Mouse (Mus musculus) heart, embryonic 16.5 days (tissue): ENCODE results near the gene Slc26a9. TPM values are rescaled to one million over a fixed set of nuclear protein-coding genes. Genes with fewer than 3 reads are reported as not detected.

Source experiments
- ATAC-seq: fragments of 200-750 bp; cut with Nextera tagmentation; replicated peaks from 2 replicates; pipeline ENCODE4 v1.8.0; 2017; ENCODE audit warnings: moderate number of reproducible peaks; ENCODE audit not compliant: insufficient read depth, low FRiP score; ENCODE audit errors: extremely low read depth
- H3K27ac ChIP-seq: fragments of 300-500 bp; sonication (generic); 2 replicates; pipeline ENCODE4 v1.5.1; 2014; ENCODE audit warnings: mild to moderate bottlenecking, low read length, control low read depth, moderate library complexity
- H3K27me3 ChIP-seq: fragments of 300-500 bp; sonication (generic); 2 replicates; pipeline ENCODE4 v1.6.1; 2014; ENCODE audit warnings: low read length, mixed read lengths; ENCODE audit not compliant: control insufficient read depth, insufficient read depth
- H3K36me3 ChIP-seq: fragments of 300-500 bp; sonication (generic); 2 replicates; pipeline ENCODE4 v1.6.1; 2014; ENCODE audit not compliant: control insufficient read depth, insufficient read depth
- H3K4me1 ChIP-seq: fragments of 300-500 bp; sonication (generic); 2 replicates; pipeline ENCODE4 v1.6.1; 2014; ENCODE audit warnings: low read length, mixed read lengths; ENCODE audit not compliant: control insufficient read depth, insufficient read depth
- H3K4me2 ChIP-seq: fragments of 300-500 bp; sonication (generic); 2 replicates; pipeline ENCODE4 v1.6.1; 2014; ENCODE audit warnings: low read depth, mild to moderate bottlenecking, control low read depth, low read length
- H3K4me3 ChIP-seq: fragments of 300-500 bp; sonication (generic); 2 replicates; pipeline ENCODE4 v1.5.1; 2014; ENCODE audit warnings: mild to moderate bottlenecking, control low read depth, low read length
- H3K9ac ChIP-seq: fragments of 300-500 bp; sonication (generic); 2 replicates; pipeline ENCODE4 v1.6.1; 2014; ENCODE audit warnings: low read length, control low read depth
- H3K9me3 ChIP-seq: fragments of 300-500 bp; sonication (generic); replicated peaks from 2 replicates; pipeline ENCODE4 v1.6.1; 2016; ENCODE audit warnings: low read length; ENCODE audit not compliant: control insufficient read depth
- WGBS: fragments of 180-500 bp; shearing (Covaris S2); extraction: QIAGEN DNeasy Blood & Tissue Kit; methylation state at CpG from one replicate; pipeline ENCODE4 v1.1.7; 2014; 5-methylcytosine and 5-hydroxymethylcytosine counted together
- polyA plus RNA-seq: library from polyadenylated mRNA; unstranded; fragments of >200 nt; fragmentation: Nextera tagmentation; extraction: Ambion mirVana; gene quantifications from 2 replicates; pipeline ENCODE4 v1.2.1, GENCODE M21; 2015

The Slc26a9 gene
- 0.07 and 0.80 TPM in 2 replicates for polyA plus RNA-seq

GRCm38 (mm10) chr1:131743868-131744464 lies at the start of gene Slc26a9:
Gene Slc26a9, plus strand, starts transcription at chr1:131744022.
- Histone ChIP-seq H3K4me2 (no peak within 1 kb of the TSS), H3K9me3 (no peaks in the 10 kb centered on the region), H3K27ac (no peak within 1 kb of the TSS), H3K36me3 (no peaks in the 10 kb centered on the region), H3K4me3 (no peak within 1 kb of the TSS), H3K27me3 (no peaks in the 10 kb centered on the region), H3K9ac (no peak within 1 kb of the TSS), H3K4me1 (no peaks in the 10 kb centered on the region)
- WGBS = 57% methylated on average over 10 of the region's 10 CpGs
- ATAC-seq = no peak

- no peak overlapping the region for H3K27ac ChIP-seq
- no peak for ATAC-seq
- no peaks in the 10 kb centered on the region for H3K9me3 ChIP-seq
- H3K9ac ChIP-seq = no peak overlapping the region
- H3K36me3 ChIP-seq = no peaks in the 10 kb centered on the region
- no peak overlapping the region for H3K4me3 ChIP-seq
- WGBS = 74% methylated on average over 2 of the region's 2 CpGs
- H3K27me3 ChIP-seq = no peaks in the 10 kb centered on the region
- peaks cover 11% of the 10 kb centered on the region; the same call in 1 of the 2 replicates for H3K4me1 ChIP-seq
- H3K4me2 ChIP-seq = no peak overlapping the region
Observed at GRCm38 (mm10) chr1:131695308-131695707, 48.5 kb upstream of the Slc26a9 start.

GRCm38 (mm10) chr1:131696325-131696724 lies 47.5 kb upstream of the Slc26a9 start:
- no peak overlapping the region for H3K27ac ChIP-seq

GRCm38 (mm10) chr1:131698770-131699169 lies 45.1 kb upstream of the Slc26a9 start:
- Histone ChIP-seq H3K27ac (no peak overlapping the region), H3K27me3 (no peaks in the 10 kb centered on the region), H3K4me1 (peaks cover 9% of the 10 kb centered on the region; the same call in 1 of the 2 replicates), H3K4me3 (no peak overlapping the region), H3K9ac (no peak overlapping the region), H3K36me3 (no peaks in the 10 kb centered on the region), H3K4me2 (no peak overlapping the region), H3K9me3 (no peaks in the 10 kb centered on the region)
- 93% methylated on average over 3 of the region's 3 CpGs for WGBS
- ATAC-seq = no peak

More at GRCm38 (mm10) chr1:131696325-131696724, 47.5 kb upstream of the Slc26a9 start:
- no peak for ATAC-seq
- no peak overlapping the region for H3K9ac ChIP-seq
- no peaks in the 10 kb centered on the region for H3K27me3 ChIP-seq
- no peak overlapping the region for H3K4me2 ChIP-seq
- H3K36me3 ChIP-seq = no peaks in the 10 kb centered on the region
- H3K4me1 ChIP-seq = 0 out of 2 replicates have a peak, but pooled peaks cover 4% of the 10 kb centered on the region
- WGBS = 33% methylated on average over 4 of the region's 4 CpGs
- H3K4me3 ChIP-seq = no peak overlapping the region
- no peaks in the 10 kb centered on the region for H3K9me3 ChIP-seq

- Histone ChIP-seq H3K4me2 (no peak overlapping the region), H3K9ac (no peak overlapping the region), H3K36me3 (no peaks in the 10 kb centered on the region), H3K27ac (no peak overlapping the region), H3K27me3 (no peaks in the 10 kb centered on the region), H3K4me3 (no peak overlapping the region), H3K4me1 (peaks cover 9% of the 10 kb centered on the region; the same call in 1 of the 2 replicates), H3K9me3 (no peaks in the 10 kb centered on the region)
- ATAC-seq = no peak
- WGBS = 62% methylated on average over 4 of the region's 4 CpGs
Observed at GRCm38 (mm10) chr1:131699642-131700041, 44.2 kb upstream of the Slc26a9 start.

- WGBS = 69% methylated on average over 5 of the region's 5 CpGs
- H3K4me1 ChIP-seq = peaks cover 9% of the 10 kb centered on the region; the same call in 1 of the 2 replicates
- no peaks in the 10 kb centered on the region for H3K36me3 ChIP-seq
- no peak overlapping the region for H3K4me3 ChIP-seq
- H3K4me2 ChIP-seq = no peak overlapping the region
- H3K9me3 ChIP-seq = no peaks in the 10 kb centered on the region
- ATAC-seq = no peak
- H3K27ac ChIP-seq = no peak overlapping the region
- no peaks in the 10 kb centered on the region for H3K27me3 ChIP-seq
- H3K9ac ChIP-seq = no peak overlapping the region
Observed at GRCm38 (mm10) chr1:131700447-131700846, 43.4 kb upstream of the Slc26a9 start.

GRCm38 (mm10) chr1:131701391-131701790 lies 42.4 kb upstream of the Slc26a9 start:
- H3K9ac ChIP-seq = no peak overlapping the region
- H3K4me2 ChIP-seq = no peak overlapping the region
- no peak overlapping the region for H3K27ac ChIP-seq
- H3K27me3 ChIP-seq = no peaks in the 10 kb centered on the region
- WGBS = 83% methylated on average over 5 of the region's 5 CpGs
- no peak for ATAC-seq
- no peaks in the 10 kb centered on the region for H3K36me3 ChIP-seq
- no peaks in the 10 kb centered on the region for H3K9me3 ChIP-seq
- no peak overlapping the region for H3K4me3 ChIP-seq
- H3K4me1 ChIP-seq = peaks cover 7% of the 10 kb centered on the region; the same call in 1 of the 2 replicates

- H3K4me2 ChIP-seq = peak overlapping the region; percentile 13; the same call in 1 of the 2 replicates
- H3K36me3 ChIP-seq = no peaks in the 10 kb centered on the region
- peak; percentile 41; the same call in 1 of the 2 replicates for ATAC-seq
- peaks cover 5% of the 10 kb centered on the region; the same call in 1 of the 2 replicates for H3K4me1 ChIP-seq
- no peaks in the 10 kb centered on the region for H3K27me3 ChIP-seq
- no peak overlapping the region for H3K27ac ChIP-seq
- H3K4me3 ChIP-seq = no peak overlapping the region
- 19% methylated on average over 8 of the region's 8 CpGs for WGBS
- no peaks in the 10 kb centered on the region for H3K9me3 ChIP-seq
- no peak overlapping the region for H3K9ac ChIP-seq
Observed at GRCm38 (mm10) chr1:131702094-131702766, 41.6 kb upstream of the Slc26a9 start.

GRCm38 (mm10) chr1:131703482-131703881 lies 40.3 kb upstream of the Slc26a9 start:
- no peak overlapping the region for H3K27ac ChIP-seq
- no peak overlapping the region for H3K4me3 ChIP-seq
- H3K4me2 ChIP-seq = no peak overlapping the region
- H3K9ac ChIP-seq = no peak overlapping the region
- no peaks in the 10 kb centered on the region for H3K36me3 ChIP-seq
- no peaks in the 10 kb centered on the region for H3K27me3 ChIP-seq
- 68% methylated on average over 2 of the region's 2 CpGs for WGBS
- H3K4me1 ChIP-seq = peaks cover 5% of the 10 kb centered on the region; the same call in 1 of the 2 replicates
- no peak for ATAC-seq
- no peaks in the 10 kb centered on the region for H3K9me3 ChIP-seq
